Mouse (Mus musculus) left cerebral cortex, postnatal 36 days (tissue): ENCODE results near the gene 4930505A04Rik. TPM values are rescaled to one million over a fixed set of nuclear protein-coding genes. Genes with fewer than 3 reads are reported as not detected.
"Not testable (repeated sequence)": the region's sequence is repeated elsewhere in the genome, so short reads cannot be mapped to it uniquely, and the experiment has no call there.

Experiments
- DNase-seq, 2 experiments: peaks; one replicate each; pipeline ENCODE4 v3.0.0; 2021 to 2022; ENCODE audit warnings: low spot score in 2 of 2, mixed read lengths in 1 of 2
- intact Hi-C: fragments of 180-260 bp; cut with DNase I; formaldehyde crosslinking; loops from one replicate; pipeline ENCODE4 v1.15.1; 2025
- total RNA-seq, 2 experiments: library from RNA; stranded (reverse); gene quantifications; 2 replicates each; pipeline ENCODE4 v1.2.3; 2021

Gene 4930505A04Rik
- total RNA-seq = under 1 TPM; 0.44 to 0.84 TPM

GRCm38 (mm10) chr11:30471751-30472593, at the start of gene 4930505A04Rik:
TSS of gene 4930505A04Rik (minus strand) at chr11:30471827.
- intact Hi-C loops = loop anchor here (5.0 kb wide), 2 partner anchors 175 to 205 kb away; partner anchors contain the start of genes Acyp2 and Sptbn1
- DNase-seq = peak; percentile 85 to 89

- no peak for DNase-seq
- intact Hi-C loops = no loop called here
Observed at GRCm38 (mm10) chr11:30517133-30517532, 45.5 kb upstream of the 4930505A04Rik start.

DNA sequence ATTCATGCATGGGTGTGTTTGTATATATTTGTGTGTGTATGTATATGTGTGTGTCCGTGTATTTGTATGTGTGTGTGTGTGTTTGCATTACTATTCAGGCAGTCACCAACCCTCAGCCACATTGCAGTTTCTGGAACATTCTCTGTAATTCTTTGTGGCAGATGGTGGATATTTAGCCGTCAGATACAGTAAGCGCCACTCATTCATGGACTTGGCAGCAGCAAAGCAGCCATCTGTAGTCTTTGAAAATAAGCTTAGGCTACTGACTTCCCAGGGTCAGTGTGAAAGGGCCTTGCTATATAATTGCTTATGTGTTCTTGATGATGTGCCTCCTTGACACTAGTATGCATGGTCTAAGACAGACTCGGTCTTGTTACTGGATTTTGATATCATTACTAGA, 36.6 kb upstream of the 4930505A04Rik start:
- no peak for DNase-seq
- intact Hi-C loops = no loop called here

DNA sequence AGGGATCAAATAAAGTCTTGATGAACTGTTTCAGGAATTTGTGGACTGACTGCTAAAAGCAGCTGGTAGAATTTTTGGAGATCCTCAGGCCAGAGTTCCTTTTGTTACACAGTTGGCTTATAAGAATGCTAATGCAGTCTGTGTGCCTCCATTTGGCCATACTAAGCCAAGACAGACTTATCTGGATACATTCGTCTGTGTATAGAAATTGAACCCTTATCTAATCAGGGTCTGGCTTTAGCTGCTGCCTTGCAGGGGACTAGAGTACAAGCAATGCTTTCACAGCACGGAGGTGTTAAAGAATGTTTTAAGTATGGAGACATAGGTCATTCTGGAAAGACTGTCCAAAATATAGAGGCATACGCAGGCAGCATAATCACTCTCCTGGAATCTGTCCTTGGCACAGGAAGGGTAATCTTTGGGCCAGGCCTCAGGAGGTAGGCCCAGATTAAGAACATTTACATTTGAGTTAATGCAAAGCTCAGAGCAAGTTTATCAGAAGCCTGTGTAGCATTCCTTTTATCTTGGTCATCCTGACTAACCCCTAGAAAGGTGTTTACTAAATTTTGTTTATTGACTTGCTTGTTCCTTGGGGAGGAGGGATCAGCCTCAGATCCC, 27.2 kb upstream of the 4930505A04Rik start:
- DNase-seq = no peak
- intact Hi-C loops = no loop called here

DNA sequence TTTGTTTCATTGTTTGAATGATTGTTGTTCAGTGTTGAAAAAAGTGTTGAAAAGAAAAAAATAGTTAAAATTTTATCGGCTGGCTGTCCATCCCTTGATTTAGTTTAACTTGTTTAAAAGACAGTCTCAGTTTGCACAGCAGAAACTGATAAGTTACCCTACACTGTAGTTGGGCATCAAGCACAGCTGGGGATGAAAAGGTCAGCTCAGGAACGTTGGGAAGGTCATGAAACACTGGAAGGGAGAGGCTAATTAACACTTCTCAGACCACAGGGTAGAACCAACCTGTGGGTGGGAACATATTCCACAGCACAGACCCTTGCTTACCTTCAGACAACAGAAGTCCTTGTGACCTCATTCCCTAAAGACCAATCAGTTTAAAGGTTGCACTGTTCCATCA, 25.5 kb upstream of the 4930505A04Rik start:
- DNase-seq = no peak
- intact Hi-C loops = no loop called here

DNA sequence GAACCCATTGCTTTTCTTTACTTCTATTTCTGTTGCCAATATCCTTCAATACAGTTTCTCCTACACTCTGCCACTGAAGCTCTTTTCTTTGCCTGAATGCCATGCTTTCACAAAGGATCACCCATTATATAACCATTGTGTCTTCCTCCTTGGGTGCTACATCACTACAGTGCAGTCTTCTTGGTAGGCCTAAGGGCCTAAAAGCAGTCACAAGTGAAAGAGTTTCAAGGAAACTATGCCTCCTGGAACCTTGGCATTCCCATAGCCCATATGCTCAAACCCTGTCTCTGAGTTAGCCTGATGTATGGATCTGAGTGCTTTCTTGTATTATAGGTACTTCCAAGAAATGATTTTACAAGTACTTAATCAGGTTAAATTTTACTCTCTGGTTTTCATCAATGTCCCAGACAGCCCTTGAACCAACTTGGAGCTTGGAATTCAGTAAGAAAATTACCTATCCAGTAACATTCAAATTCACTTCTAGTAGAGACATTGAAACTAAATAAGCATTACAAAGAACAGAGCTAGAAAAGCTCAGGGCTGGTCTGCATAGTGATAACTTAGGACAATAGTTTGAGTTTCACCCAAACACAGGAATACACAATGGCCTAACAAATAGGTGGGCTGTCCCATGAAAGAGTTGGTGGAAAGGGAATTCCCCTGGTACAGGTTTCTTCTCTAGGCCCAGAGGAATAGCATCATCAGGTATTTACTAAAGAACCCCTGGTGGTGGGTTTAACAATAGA, 20.1 kb upstream of the 4930505A04Rik start:
- intact Hi-C loops = no loop called here
- DNase-seq = no peak

DNA sequence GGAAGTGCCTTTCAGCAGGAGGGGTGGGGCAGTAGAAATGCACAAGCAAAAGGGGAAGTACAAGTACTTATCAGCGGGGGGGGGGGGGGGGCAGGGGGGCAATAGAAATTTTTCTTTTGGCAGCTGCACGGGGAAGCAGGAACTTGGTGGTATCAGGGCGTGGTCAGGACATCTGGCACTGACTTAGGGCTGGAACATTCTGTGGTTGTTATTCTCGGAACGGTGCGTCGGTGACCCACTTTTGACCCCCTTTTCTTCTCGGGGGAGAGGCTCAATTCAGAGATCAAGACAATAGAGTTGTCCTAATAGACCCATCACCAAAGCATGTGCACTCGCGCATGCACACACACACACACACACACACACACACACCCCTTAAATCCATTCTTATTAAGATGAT, 16.6 kb upstream of the 4930505A04Rik start:
- no peak for DNase-seq
- intact Hi-C loops = no loop called here

- DNase-seq = no peak
- intact Hi-C loops = no loop called here
Observed at GRCm38 (mm10) chr11:30483286-30483685, 11.7 kb upstream of the 4930505A04Rik start.

GRCm38 (mm10) chr11:30471187-30471586, 440 bp downstream of the 4930505A04Rik start:
- DNase-seq = no peak
- intact Hi-C loops = loop anchor here (5.0 kb wide), 2 partner anchors 176 to 204 kb away; partner anchors contain the start of genes Acyp2 and Sptbn1

GRCm38 (mm10) chr11:30454331-30454730, 17.3 kb downstream of the 4930505A04Rik start:
- no peak for DNase-seq
- intact Hi-C loops = no loop called here

DNA sequence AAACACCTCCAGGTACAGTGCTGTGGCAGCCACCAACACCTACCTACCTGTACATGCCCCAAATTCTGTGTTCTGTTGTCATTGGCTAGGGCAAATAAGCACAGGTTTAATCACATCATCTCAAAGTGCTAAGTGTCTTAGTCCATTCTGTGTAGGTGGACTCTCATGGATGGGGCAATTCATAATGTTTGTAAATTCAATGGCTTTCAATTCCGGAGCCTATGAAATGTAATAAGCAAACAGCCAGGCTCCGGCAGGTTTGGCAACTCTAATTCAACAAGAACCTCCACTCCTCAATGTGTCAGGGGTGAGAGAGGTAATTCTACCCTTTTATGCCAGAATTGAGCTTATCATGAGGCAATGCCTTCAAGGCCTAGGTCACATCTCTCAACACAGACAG, 23.5 kb downstream of the 4930505A04Rik start:
- no peak for DNase-seq
- intact Hi-C loops = no loop called here

GRCm38 (mm10) chr11:30447561-30447960, 24.1 kb downstream of the 4930505A04Rik start:
- intact Hi-C loops = no loop called here
- DNase-seq = no peak

DNA sequence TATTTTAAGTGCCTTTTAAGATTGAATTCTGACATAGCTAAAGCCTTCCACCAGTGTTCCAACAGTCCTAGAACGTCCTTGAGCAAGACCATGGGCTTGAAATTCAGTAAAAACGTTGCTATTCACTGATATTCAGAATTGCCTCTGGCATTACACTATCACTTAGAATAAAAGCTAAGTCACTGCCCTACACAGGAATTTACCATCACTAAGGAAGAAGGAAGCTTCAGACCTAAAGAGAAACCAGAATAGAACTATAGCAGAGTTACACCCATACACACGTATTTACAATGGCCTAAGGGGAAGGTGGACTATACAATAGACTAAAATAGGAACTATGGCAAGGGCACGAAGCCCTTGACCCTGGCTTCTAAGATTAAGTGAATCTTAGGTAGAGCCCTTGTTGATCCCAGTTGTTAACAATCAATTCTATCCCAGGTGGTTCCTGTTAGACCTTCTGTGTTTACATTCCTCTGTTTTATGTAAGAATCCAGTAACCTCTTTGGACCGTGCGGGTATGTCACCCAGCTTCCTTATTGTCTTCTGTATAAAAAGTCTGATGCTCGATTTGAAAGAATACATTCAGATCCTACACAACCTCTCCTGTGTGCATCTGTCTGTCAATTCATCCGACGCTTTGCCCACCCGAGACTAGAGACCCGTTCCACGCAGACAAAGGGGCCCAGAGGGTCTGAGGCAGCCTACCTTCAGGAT, 27.3 kb downstream of the 4930505A04Rik start:
- DNase-seq, intact Hi-C loops: not testable (repeated sequence)

DNA sequence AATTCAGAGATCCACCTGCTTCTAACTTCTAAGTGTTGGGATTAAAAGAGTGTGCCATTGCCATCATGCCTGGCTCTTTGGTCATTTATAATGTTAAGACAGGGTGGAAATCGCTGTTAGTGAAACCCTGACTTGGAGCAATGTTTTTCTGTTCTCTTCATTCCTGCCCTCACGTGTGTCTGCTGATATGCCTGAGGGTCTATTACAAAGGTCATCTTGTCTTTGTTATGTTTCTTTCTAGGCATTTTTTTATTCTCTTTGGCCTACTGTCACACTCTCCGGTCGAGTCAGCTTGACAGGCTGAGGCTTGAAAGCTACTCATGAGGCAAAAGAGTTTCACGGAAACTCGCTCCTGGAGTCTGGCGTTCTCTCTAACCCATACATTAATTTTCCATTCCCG, 27.9 kb downstream of the 4930505A04Rik start:
- intact Hi-C loops = no loop called here

GRCm38 (mm10) chr11:30433256-30433950, 38.2 kb downstream of the 4930505A04Rik start:
- intact Hi-C loops = no loop called here
- peak; percentile 25 to 38 for DNase-seq

More for the DNA sequence above, 27.9 kb downstream of the 4930505A04Rik start:
- DNase-seq = no peak

GRCm38 (mm10) chr11:30405581-30405980, 66.0 kb downstream of the 4930505A04Rik start:
- intact Hi-C loops = no loop called here
- peak in 1 of 2 experiments; percentile 9 for DNase-seq

GRCm38 (mm10) chr11:30404619-30405200, 66.9 kb downstream of the 4930505A04Rik start:
- intact Hi-C loops = no loop called here
- DNase-seq = no peak

- no peak for DNase-seq
Observed at GRCm38 (mm10) chr11:30394351-30394750, 77.3 kb downstream of the 4930505A04Rik start.

DNA sequence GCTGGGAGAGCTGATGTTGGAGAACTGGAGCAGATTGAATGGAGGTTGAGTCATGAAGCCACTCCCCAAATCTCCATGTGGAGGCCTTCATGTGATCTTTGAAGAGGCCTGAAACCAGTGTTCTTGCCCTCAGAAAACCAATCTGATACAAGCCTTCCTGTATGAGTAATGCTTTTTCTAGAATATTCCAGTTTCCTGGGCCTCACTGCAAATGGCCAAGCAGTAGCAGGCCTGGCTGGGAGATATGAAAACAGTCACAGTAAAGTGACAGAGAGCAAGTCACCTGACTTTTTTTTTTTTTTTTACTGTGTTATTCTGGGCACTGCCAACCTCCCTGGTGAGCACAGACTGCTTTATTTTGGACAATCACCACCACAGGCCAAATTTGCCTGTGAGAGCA, 88.6 kb downstream of the 4930505A04Rik start:
- intact Hi-C loops = no loop called here
- DNase-seq = no peak

More at GRCm38 (mm10) chr11:30394351-30394750, 77.3 kb downstream of the 4930505A04Rik start:
- intact Hi-C loops = no loop called here
